Mouse (Mus musculus) neutrophil, adult 5-6 weeks (primary cell): ENCODE data around the gene Ptpre. TPM values are rescaled to one million over a fixed set of nuclear protein-coding genes. Genes with fewer than 3 reads are reported as not detected.

Source experiments
- ATAC-seq: fragments of 151-379, 151-347 bp; 2 replicates; pipeline ENCODE4 v1.8.0; 2017; ENCODE audit warnings: mild to moderate bottlenecking, moderate TSS enrichment; ENCODE audit not compliant: insufficient number of reproducible peaks, poor library complexity, low FRiP score, severe bottlenecking; ENCODE audit errors: extremely low read depth
- total RNA-seq: library from RNA; stranded (forward); fragments of 200-1000 nt; gene quantifications from 2 replicates; pipeline ENCODE4 v1.2.3, GENCODE M21; 2017

Ptpre gene
- total RNA-seq, 1 experiment from 2014 or later: 113 TPM

DNA sequence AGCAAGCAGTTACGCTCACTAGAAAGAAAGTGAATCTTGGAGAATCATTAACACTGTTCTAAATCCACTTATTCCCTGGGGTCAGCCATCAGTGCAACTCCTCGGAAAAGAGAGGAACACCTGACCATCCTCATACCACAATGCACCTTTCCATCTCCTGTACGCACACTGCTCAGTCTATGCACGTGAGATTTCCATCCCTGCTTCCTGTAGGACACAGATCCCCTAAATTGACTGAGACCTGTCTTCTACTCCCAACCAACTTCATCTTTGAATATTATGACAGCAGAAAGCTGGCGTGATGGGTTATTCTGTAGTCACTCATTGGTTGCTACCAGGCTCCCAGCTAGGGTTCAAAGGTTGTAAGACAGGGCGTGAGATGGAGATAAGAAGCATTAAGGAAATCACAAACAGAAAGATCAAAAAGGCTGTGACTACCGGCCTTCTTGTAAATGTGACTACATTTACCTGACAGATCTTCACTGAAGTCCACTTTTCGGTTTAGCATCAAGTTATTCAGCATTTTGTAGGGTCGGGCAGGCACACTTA lies 166.4 kb downstream of the Ptpre start:
- no peak for ATAC-seq

- no peak for ATAC-seq
Observed at GRCm38 (mm10) chr7:135704251-135704650, 167.0 kb downstream of the Ptpre start.

- 0 out of 2 replicates have a peak, but pooled peaks have one; percentile 33 for ATAC-seq
Observed at GRCm38 (mm10) chr7:135705083-135705482, 167.8 kb downstream of the Ptpre start.

- ATAC-seq: no peak
Observed at GRCm38 (mm10) chr7:135705753-135706152, 168.5 kb downstream of the Ptpre start.

- no peak for ATAC-seq
Observed at GRCm38 (mm10) chr7:135710702-135711101, 173.4 kb downstream of the Ptpre start.

DNA sequence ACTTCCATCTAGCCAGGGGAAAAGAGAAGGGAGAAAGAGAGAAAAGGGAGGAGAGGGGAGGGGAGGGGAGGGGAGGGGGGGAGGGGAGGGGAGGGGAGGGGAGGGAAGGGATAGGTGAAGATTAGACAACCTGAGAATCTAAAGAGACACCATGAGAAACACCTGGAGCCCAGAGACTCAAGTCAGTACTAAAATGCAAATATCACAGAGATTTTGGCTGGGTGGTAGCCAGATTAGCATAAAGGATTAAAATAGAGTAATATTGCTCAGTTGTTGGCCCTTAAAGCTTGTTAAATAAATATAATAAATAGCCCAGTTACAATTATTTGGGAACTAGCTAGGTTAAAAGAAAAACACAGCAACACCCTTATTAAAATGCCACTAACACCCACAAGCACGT lies 175.3 kb downstream of the Ptpre start:
- ATAC-seq: no peak

DNA sequence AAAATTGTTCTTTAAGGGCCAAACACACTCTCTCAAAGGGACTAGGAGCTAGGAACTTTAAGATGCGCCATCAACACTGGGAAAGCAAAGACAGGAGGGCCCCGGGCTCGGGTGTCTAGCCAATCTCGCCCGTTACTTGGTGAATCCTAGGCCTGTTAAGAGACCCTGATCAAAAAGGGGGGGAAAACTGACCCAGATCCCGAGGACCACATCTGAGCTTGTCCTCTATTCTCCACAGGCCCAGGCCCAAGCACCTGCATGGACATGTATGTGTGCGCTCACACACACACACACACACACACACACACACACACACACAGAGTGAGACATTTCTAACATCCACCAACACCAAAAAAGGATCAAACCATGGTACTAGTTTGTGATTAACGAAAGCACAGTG lies 176.0 kb downstream of the Ptpre start:
- no peak for ATAC-seq

GRCm38 (mm10) chr7:135715166-135715565 lies 177.9 kb downstream of the Ptpre start:
- no peak for ATAC-seq

DNA sequence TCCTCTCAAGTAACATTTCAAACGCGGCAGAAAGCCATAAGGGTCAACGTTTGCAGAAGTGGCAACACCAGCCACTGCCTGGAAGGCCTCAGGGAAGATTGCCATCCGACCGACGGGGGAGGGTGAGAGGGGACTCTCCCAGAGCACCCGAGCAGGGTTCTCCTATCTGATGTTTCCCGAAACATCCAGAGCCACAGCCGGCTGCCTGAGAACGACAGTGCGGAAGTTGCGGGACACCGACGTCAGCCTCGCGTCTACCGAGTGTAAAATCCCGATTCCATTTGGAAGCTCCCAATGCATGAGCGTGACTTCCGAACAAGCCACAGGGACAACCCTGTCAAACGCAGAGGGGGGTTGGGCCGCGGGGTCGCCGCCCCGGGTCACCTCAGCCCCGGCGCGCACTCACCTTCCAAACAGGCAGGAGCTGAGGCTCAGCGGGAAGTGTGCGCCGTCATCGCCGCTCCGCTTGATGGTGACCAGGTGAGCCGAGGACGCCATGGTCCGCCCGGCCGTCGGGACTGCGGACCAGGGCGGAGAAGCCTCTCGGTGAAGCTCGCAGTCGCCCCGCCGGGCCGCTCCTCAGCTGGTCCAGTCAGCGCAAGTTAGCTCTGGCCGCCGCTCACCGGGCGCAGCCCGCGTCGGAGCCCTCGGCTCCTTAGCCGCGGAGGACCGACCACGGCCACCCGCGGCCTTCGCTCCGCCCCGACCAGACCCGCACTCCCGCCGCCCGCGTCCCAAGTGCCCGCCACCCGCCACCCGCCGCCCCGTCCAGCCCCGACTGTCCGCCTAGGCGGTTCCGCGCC lies 178.6 kb downstream of the Ptpre start, which contains the start of gene Mki67:
Gene Mki67, minus strand, starts transcription at position 720 of the 803 bp plus-strand sequence.
- no peak for ATAC-seq

DNA sequence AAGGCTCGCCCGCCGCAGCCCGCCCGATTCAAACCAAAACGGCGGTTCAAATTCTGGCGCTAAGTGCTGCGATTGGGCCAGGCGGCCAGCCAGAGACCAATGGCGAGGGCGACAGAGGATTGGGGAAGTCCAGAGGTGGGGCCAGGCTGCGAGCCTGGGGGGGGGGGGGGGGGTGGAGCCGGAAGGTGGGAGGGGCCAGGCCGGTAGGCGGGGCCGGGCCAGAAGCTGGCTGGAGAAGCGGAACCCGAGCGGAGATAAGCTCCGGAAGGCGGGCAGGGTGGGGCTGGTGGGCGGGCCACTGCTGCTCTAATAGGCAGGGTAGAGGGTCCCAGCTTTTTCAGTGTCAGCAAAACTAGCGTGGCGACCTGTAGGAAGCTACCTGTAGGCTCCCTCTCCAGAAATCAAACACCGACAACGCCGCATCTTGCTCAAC lies 179.2 kb downstream of the Ptpre start:
- ATAC-seq: peak; percentile 95

GRCm38 (mm10) chr7:135716968-135717557 lies 179.8 kb downstream of the Ptpre start:
- no peak for ATAC-seq

DNA sequence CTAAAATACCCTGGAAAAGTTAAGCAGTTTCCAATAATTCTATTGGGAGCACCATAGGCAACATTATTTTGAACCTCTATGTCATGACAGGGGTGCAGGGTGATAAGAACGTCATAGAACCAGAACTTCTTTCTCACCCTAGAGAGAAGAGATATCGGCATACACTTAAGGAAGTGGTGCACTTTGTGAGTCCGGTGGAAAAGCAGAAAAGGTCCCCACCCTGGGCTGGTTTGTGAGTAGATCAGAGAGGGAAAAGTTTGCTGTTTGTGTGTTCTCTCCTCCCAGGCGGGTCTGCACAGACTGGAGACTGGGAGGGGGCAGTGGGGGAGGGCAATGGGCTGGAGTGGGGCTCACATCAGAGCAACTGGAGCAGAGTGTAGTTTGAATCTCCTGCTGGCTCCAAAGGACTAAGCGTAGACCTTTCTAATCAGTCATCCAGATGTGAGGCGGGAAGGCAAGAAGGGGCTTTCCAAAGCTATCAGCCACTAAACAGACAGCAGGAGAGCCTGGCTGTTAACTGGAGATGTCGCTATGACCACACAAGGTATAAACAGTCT lies 184.2 kb downstream of the Ptpre start:
- ATAC-seq: no peak

- no peak for ATAC-seq
Observed at GRCm38 (mm10) chr7:135722011-135722838, 184.9 kb downstream of the Ptpre start.

DNA sequence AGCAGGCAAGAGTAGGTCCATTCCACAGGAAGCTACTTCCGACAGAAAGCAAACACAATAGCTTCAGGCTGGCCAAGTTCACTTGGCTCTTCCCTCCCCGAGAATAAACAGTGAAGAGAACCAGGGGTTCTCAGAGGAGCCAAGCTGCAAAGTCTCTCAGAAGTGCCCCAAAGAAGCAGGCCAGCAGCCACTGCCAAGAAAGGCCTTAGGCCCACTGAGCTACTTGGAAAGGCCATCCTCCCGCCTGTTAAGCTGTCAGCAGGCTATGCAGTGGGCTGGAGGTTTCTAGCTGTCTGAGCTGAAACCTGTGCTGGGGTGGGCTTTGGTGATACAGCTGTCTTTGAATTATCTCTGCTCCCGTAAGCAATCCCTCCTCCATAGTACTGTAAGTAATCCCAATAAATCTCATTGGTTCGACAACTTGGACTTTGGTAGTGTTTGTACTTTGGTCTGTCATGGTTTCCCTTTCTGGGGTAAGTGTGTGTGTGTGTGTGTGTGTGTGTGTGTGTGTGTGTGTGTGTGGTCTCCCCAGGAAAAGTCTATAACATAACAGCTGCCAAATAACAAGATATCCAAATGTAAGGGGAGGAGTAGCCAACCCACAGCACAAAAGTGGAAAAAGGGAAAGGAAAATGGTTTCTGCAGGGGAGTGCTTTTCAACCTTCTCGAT lies 186.5 kb downstream of the Ptpre start:
- no peak for ATAC-seq

DNA sequence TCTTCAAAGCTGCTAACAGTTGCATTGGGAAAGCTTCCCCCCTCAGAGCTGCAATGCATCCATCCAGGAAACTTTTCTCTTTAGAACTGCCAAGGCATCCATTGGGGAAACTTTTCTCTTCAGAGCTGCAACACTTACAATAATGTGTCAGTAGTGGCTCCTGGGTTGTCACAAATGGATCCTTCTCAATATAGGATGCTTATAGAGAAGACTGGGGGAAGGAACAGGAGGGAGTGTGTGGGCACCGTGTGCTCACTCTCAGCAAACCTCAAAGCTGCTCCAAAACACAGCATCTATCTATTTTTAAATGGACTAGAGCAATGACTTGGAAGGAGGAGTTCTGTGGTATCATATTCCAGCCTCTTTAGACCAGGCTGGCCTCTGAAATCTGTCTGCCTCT lies 189.4 kb downstream of the Ptpre start:
- ATAC-seq: no peak

- no peak for ATAC-seq
Observed at GRCm38 (mm10) chr7:135728038-135728437, 190.8 kb downstream of the Ptpre start.

- ATAC-seq: no peak
Observed at GRCm38 (mm10) chr7:135734379-135734778, 197.1 kb downstream of the Ptpre start.

DNA sequence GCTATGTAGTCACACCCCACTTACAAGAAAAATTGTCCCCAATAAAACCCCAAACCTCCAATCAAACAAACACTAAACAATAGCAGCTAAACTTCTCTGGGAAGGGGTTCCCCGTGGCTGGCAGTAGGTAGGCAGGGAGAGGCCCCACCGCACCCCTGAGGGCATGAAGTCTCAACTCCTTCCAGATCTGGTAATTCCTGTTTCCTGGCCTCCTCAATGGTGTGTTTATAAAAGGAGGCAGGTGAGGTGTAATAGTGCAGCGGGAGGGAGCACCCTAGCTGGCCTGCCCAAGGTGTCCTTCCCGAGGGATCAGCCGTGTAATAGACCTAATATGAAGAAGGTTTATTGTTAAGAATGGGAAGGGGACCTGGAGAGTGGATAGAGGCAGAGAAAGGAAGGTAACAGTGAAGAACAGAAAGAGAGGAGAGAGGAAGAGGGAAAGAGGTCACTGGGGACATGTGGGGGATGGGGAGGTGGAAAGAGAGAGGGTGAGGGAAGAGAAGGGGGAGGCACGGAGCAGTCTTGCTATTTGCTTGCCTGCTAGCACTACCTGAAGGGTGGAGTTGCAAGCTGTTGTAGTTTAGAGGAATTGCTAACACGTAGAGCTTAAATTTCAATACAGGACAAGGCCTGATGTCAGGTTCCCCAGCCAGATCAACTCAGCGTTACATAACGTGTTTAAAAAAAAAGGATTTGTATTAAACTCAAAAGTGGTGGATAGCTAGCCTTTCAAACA lies 197.8 kb downstream of the Ptpre start:
- no peak for ATAC-seq
